Mouse (Mus musculus) frontal cortex, adult (tissue): ENCODE data around the gene Mxd1.

Experiments
- ATAC-seq: cut with Nextera tagmentation; 2 replicates; pipeline ENCODE4 v1.9.2; 2017; ENCODE audit warnings: mild to moderate bottlenecking, moderate library complexity, mixed read lengths; ENCODE audit not compliant: low TSS enrichment

Mxd1 gene

DNA sequence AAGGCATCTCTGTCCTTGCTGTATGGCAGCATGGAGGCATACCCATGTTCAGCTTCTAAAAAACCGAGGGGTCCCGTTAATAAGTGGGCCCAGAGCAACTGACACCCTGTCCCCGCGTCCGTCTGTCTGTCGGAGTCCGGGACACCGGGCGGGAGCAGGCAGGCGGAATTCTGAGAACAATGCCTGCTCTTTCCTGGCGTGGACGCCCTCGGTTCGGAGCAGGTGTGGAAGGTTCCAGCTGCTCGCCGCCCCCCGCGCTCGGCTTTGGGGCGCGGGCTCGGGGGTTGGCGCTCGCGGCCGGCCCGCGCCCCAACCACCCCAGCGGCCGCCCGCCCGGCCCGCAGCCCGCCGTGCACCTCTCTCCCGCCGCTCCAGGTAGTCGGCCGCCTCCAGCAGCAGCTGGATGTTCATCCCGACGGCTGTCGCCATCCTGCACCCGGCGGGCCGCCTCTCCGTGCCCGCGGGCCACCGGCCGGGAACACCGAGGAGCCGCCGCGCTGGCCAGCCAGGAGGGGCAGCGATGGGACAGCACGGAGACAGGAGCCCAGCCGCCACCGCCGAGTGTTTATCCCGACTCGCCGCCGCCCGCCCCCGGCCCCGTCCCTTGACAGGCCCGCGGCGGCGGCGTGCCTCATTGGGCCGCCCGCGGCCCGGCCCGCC is at the start of gene Mxd1:
TSS of gene Mxd1 (minus strand) at position 582 of the 660 bp plus-strand sequence.
- ATAC-seq: no peak; the same call in 1 of the 2 replicates

DNA sequence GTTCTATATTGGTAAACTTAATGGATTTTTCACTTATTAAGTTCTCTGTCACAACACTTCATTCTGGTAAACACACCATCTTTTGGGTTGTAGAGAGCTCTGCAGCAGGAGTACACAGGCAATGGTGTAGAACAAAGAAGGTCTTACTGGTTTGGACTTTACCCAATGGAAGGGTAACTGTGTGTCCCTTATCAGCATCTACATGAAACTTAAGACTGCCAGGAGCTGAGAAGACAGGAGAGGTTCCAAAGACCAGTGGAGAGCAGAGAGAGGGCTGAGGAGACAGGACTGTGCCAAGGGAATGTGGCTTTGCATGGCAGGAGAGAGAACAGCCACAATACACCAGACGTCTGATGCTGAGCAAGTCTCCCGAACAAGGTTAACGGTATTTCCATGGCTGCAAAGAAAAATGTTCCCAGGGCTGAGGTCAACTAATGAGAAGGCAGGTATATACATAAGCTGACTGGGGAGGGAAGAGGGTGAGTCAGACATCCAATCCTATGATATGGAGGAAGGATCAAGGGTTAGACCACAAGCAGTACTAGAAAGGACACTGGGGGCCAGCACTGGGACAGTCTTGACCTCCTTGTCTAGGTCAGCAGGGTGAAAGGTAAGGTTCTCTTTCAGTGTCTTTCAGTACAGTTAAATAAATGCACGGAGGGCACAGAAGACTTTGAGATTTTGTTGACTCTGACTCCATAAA is 39.3 kb upstream of the Mxd1 start:
- ATAC-seq: no peak

DNA sequence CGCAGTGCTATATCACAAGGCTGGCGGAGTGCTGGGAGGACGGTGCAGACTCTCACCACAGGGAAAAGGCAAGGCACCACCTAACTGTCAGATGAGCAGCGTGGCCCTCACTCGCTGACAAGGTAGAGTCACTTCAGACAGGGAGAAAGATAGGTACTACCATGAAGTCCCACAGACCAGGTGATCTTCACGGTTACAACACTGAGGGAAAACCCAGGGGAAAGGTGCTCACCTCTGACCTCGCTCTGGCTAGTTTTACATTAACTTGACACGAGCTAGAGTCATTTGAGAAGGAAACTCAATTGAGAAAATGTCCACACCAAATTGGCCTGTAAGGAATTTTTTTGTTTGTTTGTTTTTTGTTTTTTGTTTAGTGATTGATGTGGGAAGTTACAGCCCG is 33.6 kb upstream of the Mxd1 start:
- no peak for ATAC-seq

GRCm38 (mm10) chr6:86697903-86698302 is 28.9 kb upstream of the Mxd1 start:
- no peak for ATAC-seq

DNA sequence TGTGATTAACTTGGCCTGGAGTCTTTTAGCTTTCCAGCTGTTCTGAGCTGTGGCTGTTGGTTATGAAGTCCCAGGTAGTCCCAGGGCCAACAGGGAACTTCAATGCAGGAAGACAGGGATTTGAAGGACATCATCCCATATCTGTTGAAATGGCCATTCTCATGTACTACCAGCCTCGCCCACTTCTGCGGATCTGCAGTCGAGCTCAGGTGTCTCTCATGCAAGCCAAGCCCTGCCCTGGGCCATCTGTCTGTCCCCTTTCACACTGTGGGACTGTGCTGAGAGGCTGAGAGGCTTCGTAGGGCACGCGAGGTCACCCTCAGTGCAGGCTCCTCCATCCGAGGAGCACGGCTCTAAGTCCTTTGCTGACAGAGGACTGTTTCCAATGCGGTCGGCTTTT is 27.3 kb upstream of the Mxd1 start:
- ATAC-seq: no peak

DNA sequence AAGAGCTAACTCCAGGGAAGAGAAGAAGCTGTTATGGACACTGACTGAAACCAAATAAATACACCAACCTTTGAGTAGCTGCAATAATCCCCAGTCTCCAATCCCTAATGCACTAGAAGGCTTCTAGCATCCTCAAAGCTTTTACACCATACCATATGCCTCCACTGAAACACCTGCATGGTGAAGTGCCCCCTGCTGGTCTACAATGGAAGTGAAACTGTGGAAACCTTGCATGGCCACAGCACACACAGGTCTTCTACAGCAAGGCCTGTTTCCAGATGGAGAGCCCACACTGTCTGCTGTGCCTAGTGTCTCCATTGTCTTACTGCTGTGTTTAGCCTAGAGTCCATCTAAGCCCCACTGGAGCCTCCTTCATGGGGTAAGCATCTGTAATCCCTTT is 25.5 kb upstream of the Mxd1 start:
- ATAC-seq: peak; percentile 81

DNA sequence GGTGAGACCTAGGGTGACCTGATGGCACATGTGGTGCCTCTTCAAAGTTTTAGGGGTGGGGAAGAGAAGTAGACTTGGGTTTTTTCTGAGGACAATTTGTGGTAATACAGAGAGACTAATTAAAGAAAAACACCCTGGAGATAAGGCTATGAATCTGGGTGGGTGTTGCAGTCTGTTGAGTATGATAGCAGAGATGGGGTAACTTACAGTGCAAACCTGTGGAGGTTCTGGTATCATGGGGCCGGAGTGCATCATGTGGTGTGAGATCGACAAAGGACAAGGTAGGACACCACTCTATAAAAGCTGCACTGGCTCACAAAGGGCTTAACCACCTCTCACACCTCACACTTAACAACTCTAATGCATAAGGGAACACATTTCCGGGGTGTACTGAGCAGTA is 20.7 kb upstream of the Mxd1 start:
- ATAC-seq: no peak

GRCm38 (mm10) chr6:86686971-86687370 is 18.0 kb upstream of the Mxd1 start:
- no peak for ATAC-seq

- no peak for ATAC-seq
These were observed 15.7 kb upstream of the Mxd1 start for GRCm38 (mm10) chr6:86684655-86685011.

GRCm38 (mm10) chr6:86683872-86684654 is 15.1 kb upstream of the Mxd1 start, which contains the start of gene Snrnp27:
TSS of gene Snrnp27 (minus strand) at chr6:86684522.
- peak; percentile 89 for ATAC-seq

GRCm38 (mm10) chr6:86681289-86681688 is 12.3 kb upstream of the Mxd1 start:
- ATAC-seq: no peak

DNA sequence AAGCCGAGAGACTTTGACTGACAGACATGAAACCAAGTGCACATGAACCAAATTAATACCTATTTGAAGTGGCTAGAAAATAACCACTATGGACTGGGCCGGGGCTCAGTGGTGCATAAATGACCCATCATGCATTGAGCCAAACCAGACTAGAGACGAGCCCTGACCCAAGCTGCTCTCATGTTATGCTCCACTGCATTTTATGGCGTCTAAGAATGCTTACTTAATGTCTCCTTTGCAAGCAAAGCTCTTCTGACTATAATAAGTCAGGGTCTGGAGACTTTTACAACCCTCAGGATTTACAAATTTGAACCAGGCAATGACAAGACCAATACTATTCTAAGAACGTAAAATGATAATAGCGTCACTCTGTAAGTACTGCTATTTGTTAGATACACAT is 9.4 kb upstream of the Mxd1 start:
- ATAC-seq: no peak

GRCm38 (mm10) chr6:86670873-86671272 is 1.9 kb upstream of the Mxd1 start:
- ATAC-seq: peak; percentile 33; the same call in 1 of the 2 replicates

- peak; percentile 94 for ATAC-seq
These were observed 323 bp upstream of the Mxd1 start for GRCm38 (mm10) chr6:86669240-86669727.

DNA sequence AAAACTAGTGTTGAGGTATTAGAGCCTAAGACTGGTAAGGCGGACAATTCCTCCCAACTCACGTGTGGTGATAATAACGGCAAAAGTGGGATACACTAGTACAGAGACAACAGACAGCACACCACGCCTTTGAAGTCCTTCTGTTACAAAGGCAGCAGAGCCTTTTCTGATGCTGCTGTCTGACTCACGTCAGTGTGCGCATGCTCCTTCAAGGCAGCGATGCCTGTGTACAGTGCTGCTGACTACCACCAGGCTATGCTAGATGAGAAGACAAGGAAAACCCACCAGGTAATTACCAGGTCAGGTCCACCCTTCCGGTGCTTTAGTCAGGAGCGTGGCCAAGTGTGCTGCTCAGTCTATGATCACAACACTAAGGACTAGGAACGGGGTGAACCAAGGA is 1.9 kb downstream of the Mxd1 start:
- no peak for ATAC-seq

GRCm38 (mm10) chr6:86665560-86666307 is 3.2 kb downstream of the Mxd1 start:
- no peak for ATAC-seq

DNA sequence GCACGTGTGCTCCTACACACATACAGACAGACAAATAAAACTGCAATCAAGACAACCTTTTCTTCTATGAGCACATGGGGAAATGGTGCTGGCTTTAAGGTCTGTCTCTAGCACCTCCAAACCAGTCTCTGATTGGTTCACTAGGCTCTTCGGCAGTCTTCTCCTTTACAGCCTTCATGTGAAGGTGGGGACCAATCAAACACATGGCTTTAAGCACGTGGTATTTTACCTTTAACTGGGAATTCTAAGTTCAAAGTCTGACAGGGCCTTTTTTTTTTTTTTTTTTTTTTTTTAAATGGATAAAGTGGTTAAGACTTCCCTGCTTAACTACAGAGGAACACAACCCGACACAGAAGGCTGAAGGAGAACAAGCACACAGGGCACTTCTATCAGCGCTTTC is 3.9 kb downstream of the Mxd1 start:
- ATAC-seq: no peak

DNA sequence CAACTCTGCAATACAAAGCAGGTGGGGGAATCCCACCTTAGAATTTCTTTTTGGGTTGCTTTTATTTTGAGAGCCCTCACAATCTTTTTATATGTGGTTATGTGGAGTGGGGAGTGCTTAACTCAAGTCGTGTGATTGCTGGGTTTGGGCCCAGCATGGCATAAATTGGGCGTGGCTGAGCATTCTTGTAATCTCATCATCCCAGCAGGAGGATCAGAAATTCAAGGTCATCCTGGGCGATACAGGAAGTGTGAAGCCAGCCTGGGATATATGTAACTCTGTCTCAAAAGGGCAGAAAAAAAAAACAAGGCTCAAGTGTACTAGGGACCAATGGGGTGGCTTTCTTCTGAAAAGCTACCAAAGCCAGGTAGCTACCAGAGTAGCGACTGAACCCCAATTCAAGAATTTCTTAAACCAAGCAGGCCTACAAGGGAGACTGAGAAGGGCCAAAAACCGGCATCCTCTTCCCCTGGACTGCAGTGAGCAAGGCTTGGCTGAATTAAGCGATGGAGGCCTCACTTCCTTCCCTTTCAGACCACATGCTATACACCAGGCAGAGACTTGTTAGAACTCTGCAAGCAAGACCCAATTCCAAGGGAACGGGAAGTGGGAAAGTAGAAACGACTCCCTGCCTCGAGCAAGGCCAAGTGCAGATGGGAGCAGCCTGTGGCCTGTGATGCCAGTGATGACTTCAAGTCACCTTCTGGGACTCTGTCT is 8.6 kb downstream of the Mxd1 start:
- ATAC-seq: no peak

DNA sequence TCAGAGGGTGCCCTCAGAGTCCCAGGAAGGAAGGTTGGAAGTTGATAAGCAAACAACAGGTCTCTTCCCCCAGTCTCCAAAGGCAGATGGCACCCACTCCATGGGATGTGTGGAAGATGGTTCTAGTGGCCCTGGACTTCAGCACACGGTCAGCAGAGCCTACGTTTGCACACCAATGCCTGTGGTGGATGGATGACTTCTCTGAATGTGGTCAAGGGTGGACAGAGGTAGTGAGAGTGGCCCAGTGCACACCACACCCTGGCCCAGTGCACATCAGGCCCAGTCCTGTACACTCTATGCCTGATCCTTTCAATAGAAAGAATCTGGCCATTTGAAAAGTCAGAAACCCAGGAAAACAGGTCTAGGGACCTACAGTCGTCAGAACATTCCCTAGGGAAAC is 10.5 kb downstream of the Mxd1 start:
- ATAC-seq: no peak

DNA sequence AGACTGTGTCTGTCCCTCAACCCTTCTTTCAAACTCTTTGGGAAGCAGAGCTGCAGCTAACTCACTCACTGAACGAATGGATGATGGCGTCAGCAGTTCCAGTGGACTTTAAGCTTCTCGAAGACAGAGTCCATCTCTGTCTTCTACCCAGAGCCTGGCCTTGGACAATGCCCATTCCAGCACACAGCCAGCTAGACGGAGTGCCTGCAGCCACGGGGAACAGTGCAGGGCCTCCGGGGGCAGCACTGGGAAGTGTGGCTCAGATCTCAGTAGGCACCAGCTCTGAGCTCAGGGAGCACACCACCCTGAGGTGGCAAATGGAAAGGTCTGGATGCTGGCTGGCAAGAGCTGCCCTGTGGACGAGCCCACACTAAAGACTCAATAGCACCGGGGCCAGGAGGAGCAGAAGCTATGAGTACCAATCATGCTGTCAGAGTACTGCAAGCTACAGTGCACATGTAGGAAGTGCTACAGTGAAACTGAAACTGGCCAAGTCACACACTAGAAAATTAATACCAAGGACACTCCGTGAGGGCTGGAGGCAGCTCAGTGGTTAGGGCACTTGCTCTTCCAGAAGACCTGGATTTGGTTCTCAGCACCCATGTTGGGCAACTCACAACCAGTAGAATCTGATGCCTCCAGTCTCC is 14.6 kb downstream of the Mxd1 start:
- ATAC-seq: no peak; the same call in 1 of the 2 replicates

GRCm38 (mm10) chr6:86653026-86653425 is 15.9 kb downstream of the Mxd1 start:
- ATAC-seq: no peak
